Mouse (Mus musculus): ENCODE measurements around the gene Akap17b. TPM values are rescaled to one million over a fixed set of nuclear protein-coding genes. Genes with fewer than 3 reads are reported as not detected.

Gene Akap17b
- polyA plus RNA-seq, 1 experiment, result 4.7 TPM

- DNase-seq (ENCODE audit: low spot score), result no peak
Observed at GRCm38 (mm10) chrX:36587304-36588209, 57.6 kb downstream of the Akap17b start.

- DNase-seq (ENCODE audit: low spot score), result no peak
Observed at GRCm38 (mm10) chrX:36586629-36587303, 58.4 kb downstream of the Akap17b start.

- DNase-seq (ENCODE audit: low spot score), result no peak
Observed at GRCm38 (mm10) chrX:36562079-36562478, 83.1 kb downstream of the Akap17b start.

- DNase-seq (ENCODE audit: low spot score), result peak; percentile 43
Observed at GRCm38 (mm10) chrX:36561650-36562049, 83.5 kb downstream of the Akap17b start.

GRCm38 (mm10) chrX:36560170-36560569, 85.0 kb downstream of the Akap17b start:
- no peak for DNase-seq (ENCODE audit: low spot score)

Other genes starting within 250 kb of the Akap17b start
- gene Gm6268, start 244.1 kb downstream of the Akap17b start, polyA plus RNA-seq (2012; rRNA removed), result not detected in 2 replicates
- gene Gm14569, start 153.6 kb downstream of the Akap17b start, polyA plus RNA-seq (2012; rRNA removed), result 0.01 TPM in 1 of 2 replicates, not detected in the other
- gene Pgrmc1, start 47.2 kb downstream of the Akap17b start, polyA plus RNA-seq (2012; rRNA removed), result 241 and 285 TPM in 2 replicates
- gene Slc25a43, start 98.3 kb upstream of the Akap17b start, polyA plus RNA-seq (2012; rRNA removed), result 3.6 and 4.1 TPM in 2 replicates
- gene Slc25a5, start 150.3 kb upstream of the Akap17b start, polyA plus RNA-seq (2012; rRNA removed), result 445 and 526 TPM in 2 replicates
- 43.4 and 45.0 TPM in 2 replicates for gene Ube2a, start 228.5 kb upstream of the Akap17b start, polyA plus RNA-seq (2012; rRNA removed)
- 15.9 and 19.7 TPM in 2 replicates for gene C330007P06Rik, start 228.7 kb upstream of the Akap17b start, polyA plus RNA-seq (2012; rRNA removed)

Data from urinary bladder, adult 2 months (tissue).